Mouse (Mus musculus) Patski (cell line): ENCODE results near the gene Lcn2. TPM values are rescaled to one million over a fixed set of nuclear protein-coding genes. Genes with fewer than 3 reads are reported as not detected.

Experiments
- ATAC-seq: fragments of 100-300 bp; one replicate; pipeline ENCODE4 v1.8.0; 2021
- CTCF ChIA-PET: fragments of 350-600 bp; sonication (Branson Sonifier 250); formaldehyde crosslinking; loops from one replicate; lab custom pipeline; 2022; ENCODE audit warnings: inconsistent platforms; lab: Charles Lee
- POLR2A ChIA-PET: fragments of 350-600 bp; sonication (Branson Sonifier 250); formaldehyde crosslinking; loops from one replicate; lab custom pipeline; 2022; ENCODE audit warnings: antibody characterized with exemption, inconsistent platforms; lab: Charles Lee
- DNase-seq: peaks from one replicate; pipeline ENCODE4 v3.0.0-alpha.2; 2011; ENCODE audit warnings: low read depth, low spot score
- H3K27me3 ChIP-seq: fragments of 371-371 bp; one replicate; pipeline ENCODE4 v1.5.1; 2021
- CTCF ChIP-seq: fragments of 100-300 bp; IDR thresholded peaks from one replicate; pipeline ENCODE4 v1.5.1; 2021
- in situ Hi-C: fragments of 300-500 bp; cut with MboI; formaldehyde crosslinking; loops from 3 replicates; pipeline ENCODE4 v1.11.1; 2018; ENCODE audit warnings: low pct_unique_long_range_greater_than_20kb, mixed read lengths
- polyA plus RNA-seq: library from polyadenylated mRNA; unstranded; gene quantifications from one replicate; pipeline ENCODE4 v1.2.3, GENCODE M21; 2021

Lcn2 gene
- polyA plus RNA-seq, result 98.7 TPM

- DNase-seq (no peak), ATAC-seq (peak; percentile 10)
- no peak for TF ChIP-seq CTCF
- no peaks in the 10 kb centered on the region for H3K27me3 ChIP-seq
- POLR2A ChIA-PET, result no interaction called here
- CTCF ChIA-PET, result no interaction called here
- in situ Hi-C loops, result no loop called here
Measured at GRCm38 (mm10) chr2:32387706-32388490, at the start of gene Lcn2. Gene Lcn2 (minus strand): TSS chr2:32388252.

DNA sequence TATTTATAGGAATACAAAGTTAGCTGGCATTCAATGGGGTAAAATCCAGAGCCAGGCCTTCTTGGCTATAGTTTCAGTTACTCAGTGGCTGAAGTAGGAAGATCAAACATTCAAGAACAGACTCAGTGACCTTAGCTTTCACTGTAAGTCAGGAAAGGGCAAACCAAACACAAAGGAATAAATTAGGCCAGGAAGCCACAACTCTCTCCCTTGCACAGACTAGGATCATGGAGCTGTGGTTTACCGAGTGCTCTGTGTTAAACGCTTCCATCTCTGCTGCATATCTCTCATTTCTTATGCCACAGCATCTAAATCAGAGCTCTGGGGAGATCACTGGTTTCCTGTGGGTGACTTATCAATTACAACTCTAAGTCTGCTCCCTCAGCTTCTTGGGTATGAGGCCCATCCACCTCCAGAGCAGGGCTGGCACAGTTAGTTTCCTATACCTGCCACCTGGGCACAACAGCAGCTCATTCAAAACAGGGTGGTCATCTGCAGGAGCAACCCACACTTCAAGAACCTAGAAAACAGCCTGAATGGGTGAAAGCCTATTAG lies 49.6 kb upstream of the Lcn2 start:
- ATAC-seq (no peak), DNase-seq (no peak)
- POLR2A ChIA-PET, result interaction anchor here (1.0 to 1.2 kb wide), 2 partner anchors 11 to 16 kb away, joined by 4 read pairs; no protein-coding TSS in a partner anchor
- in situ Hi-C loops, result no loop called here
- no peak for TF ChIP-seq CTCF
- CTCF ChIA-PET, result interaction anchor here (0.8 to 2.7 kb wide), 6 partner anchors 9 to 49 kb away, joined by 3 to 20 read pairs (median 4); no protein-coding TSS in a partner anchor
- H3K27me3 ChIP-seq, result no peaks in the 10 kb centered on the region

DNA sequence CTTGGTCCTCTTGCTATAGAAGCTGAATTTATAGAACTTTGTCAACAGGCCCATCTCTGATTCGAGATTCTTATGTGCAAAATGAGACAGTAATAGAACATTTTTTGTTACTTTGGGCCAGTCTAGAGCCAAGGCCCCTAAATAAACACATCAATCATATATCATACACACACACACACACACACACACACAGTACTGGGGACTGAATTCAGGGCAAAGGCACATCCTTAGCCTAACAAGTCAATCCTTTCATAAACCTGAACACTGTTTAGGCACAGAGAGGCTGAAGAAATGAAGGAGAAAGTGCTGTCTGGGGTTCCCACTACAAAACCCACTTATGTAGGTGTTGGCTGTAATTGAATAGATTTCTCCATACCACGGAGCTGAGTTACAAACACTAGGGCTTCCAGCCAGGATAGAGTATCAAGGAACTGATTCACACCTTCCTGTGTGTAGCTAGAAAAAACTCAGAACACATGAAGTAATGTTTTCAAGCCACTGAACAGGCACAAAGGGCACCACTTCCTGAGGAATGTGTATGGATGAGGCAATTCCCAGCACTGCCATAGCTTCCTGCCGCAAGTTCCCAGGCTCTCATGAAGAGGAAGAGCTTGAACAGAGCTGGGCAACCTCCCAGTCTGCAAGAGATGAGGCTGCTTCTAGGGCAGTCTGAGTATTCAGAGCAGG lies 48.8 kb upstream of the Lcn2 start:
- ChIA-PET POLR2A (interaction anchor here (0.7 to 1.2 kb wide), 3 partner anchors 12 to 40 kb away, joined by 3 to 4 read pairs (median 4); no protein-coding TSS in a partner anchor), CTCF (interaction anchor here (0.8 to 2.7 kb wide), 8 partner anchors 8 to 52 kb away, joined by 3 to 20 read pairs (median 4); partner anchors contain the start of gene Slc25a25)
- DNase-seq (peak; percentile 64), ATAC-seq (peak; percentile 89)
- in situ Hi-C loops, result no loop called here
- TF ChIP-seq CTCF, result no peak
- H3K27me3 ChIP-seq, result no peaks in the 10 kb centered on the region

- H3K27me3 ChIP-seq, result no peaks in the 10 kb centered on the region
- POLR2A ChIA-PET, result interaction anchor here (0.5 to 2.2 kb wide), 2 partner anchors 9 to 18 kb away, joined by 4 to 6 read pairs; no protein-coding TSS in a partner anchor
- no peak for ATAC-seq
- CTCF ChIA-PET, result no interaction called here
- no peak for DNase-seq
- in situ Hi-C loops, result no loop called here
- TF ChIP-seq CTCF, result no peak
Measured at GRCm38 (mm10) chr2:32430701-32431676, 42.9 kb upstream of the Lcn2 start.

GRCm38 (mm10) chr2:32429215-32429891 lies 41.3 kb upstream of the Lcn2 start:
- ChIA-PET CTCF (interaction anchor here (0.8 to 1.6 kb wide), 5 partner anchors 8 to 58 kb away, joined by 3 to 5 read pairs (median 4); no protein-coding TSS in a partner anchor), POLR2A (no interaction called here)
- in situ Hi-C loops, result no loop called here
- TF ChIP-seq CTCF, result no peak
- no peaks in the 10 kb centered on the region for H3K27me3 ChIP-seq
- DNase-seq (no peak), ATAC-seq (no peak)

GRCm38 (mm10) chr2:32428262-32428722 lies 40.2 kb upstream of the Lcn2 start:
- POLR2A ChIA-PET, result no interaction called here

DNA sequence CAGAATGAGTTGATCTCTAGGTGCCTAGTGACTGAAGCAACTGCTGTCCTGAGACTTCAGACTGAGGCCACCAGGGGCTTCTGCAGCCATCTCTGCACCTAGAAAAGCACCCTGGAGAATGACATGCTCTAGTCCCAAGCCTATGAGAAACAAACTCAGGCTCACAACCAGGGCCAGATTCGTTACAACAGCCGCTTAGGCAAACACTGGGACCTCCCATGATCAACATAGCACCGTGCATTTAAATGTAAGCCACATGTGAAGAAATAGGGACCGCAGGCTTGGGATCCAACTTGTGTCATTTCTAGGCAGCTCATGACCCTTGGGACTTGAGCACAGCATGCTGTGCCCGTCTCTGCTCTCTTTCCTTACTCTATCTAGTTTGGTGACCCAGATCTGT lies 39.7 kb upstream of the Lcn2 start:
- H3K27me3 ChIP-seq, result no peaks in the 10 kb centered on the region
- DNase-seq, result no peak
- POLR2A ChIA-PET, result no interaction called here
- in situ Hi-C loops, result no loop called here
- no peak for ATAC-seq
- TF ChIP-seq CTCF, result no peak
- CTCF ChIA-PET, result interaction anchor here (1.5 to 1.6 kb wide), 2 partner anchors 9 to 59 kb away, joined by 4 read pairs; no protein-coding TSS in a partner anchor

More at GRCm38 (mm10) chr2:32428262-32428722, 40.2 kb upstream of the Lcn2 start:
- TF ChIP-seq CTCF, result no peak
- ATAC-seq (peak; percentile 17), DNase-seq (no peak)
- H3K27me3 ChIP-seq, result no peaks in the 10 kb centered on the region
- CTCF ChIA-PET, result interaction anchor here (1.2 to 1.6 kb wide), 3 partner anchors 9 to 59 kb away, joined by 3 to 4 read pairs (median 4); no protein-coding TSS in a partner anchor
- in situ Hi-C loops, result no loop called here

DNA sequence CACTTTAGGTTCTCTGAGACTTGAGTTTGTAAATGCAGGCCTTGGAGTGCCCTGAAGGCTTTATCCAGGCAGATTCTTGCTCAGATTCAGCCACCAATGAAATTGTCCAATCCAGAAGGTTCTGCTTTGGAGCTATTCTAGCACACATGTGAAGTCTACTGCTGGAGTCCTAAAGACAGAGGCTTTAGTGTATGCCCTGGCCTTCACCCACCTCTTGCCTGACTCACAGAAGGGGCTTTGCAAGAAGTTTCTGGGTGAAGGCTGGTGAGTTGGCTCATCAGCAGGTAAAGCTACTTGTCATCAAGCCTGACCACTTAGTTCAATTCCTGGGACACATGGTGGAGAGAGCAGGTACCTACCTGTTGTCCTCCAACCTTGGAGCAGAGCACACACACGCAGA lies 38.1 kb upstream of the Lcn2 start:
- H3K27me3 ChIP-seq, result no peaks in the 10 kb centered on the region
- CTCF ChIA-PET, result interaction anchor here (1.0 to 1.7 kb wide), 2 partner anchors 21 to 23 kb away, joined by 3 to 4 read pairs; no protein-coding TSS in a partner anchor
- DNase-seq, result no peak
- POLR2A ChIA-PET, result interaction anchor here (0.6 to 0.8 kb wide), 2 partner anchors 12 to 20 kb away, joined by 3 read pairs; no protein-coding TSS in a partner anchor
- in situ Hi-C loops, result no loop called here
- no peak for ATAC-seq
- TF ChIP-seq CTCF, result no peak
